Mouse (Mus musculus) embryonic facial prominence, embryonic 15.5 days (tissue): ENCODE results near the gene Ggt5. TPM values are rescaled to one million over a fixed set of nuclear protein-coding genes. Genes with fewer than 3 reads are reported as not detected.

ENCODE experiments used
- ATAC-seq: fragments of 200-750 bp; cut with Nextera tagmentation; 2 replicates; pipeline ENCODE4 v1.8.0; 2017; ENCODE audit warnings: low read depth, moderate TSS enrichment; ENCODE audit not compliant: insufficient number of reproducible peaks, low FRiP score, low TSS enrichment
- H3K27ac ChIP-seq: fragments of 300-500 bp; sonication (generic); replicated peaks from 2 replicates; pipeline ENCODE4 v1.5.1; 2015; ENCODE audit warnings: mild to moderate bottlenecking, inconsistent platforms
- H3K27me3 ChIP-seq: fragments of 300-500 bp; sonication (generic); 2 replicates; pipeline ENCODE4 v1.6.1; 2015; ENCODE audit warnings: inconsistent platforms
- H3K36me3 ChIP-seq: fragments of 300-500 bp; sonication (generic); 2 replicates; pipeline ENCODE4 v1.6.1; 2015; ENCODE audit warnings: mild to moderate bottlenecking, inconsistent platforms
- H3K4me1 ChIP-seq: fragments of 300-500 bp; sonication (generic); 2 replicates; pipeline ENCODE4 v1.6.1; 2015; ENCODE audit warnings: inconsistent platforms
- H3K4me2 ChIP-seq: fragments of 300-500 bp; sonication (generic); replicated peaks from 2 replicates; pipeline ENCODE4 v1.6.1; 2015; ENCODE audit warnings: mild to moderate bottlenecking, inconsistent platforms
- H3K4me3 ChIP-seq: fragments of 300-500 bp; sonication (generic); replicated peaks from 2 replicates; pipeline ENCODE4 v1.5.1; 2015; ENCODE audit warnings: mild to moderate bottlenecking, inconsistent platforms
- H3K9ac ChIP-seq: fragments of 300-500 bp; sonication (generic); 2 replicates; pipeline ENCODE4 v1.6.1; 2015; ENCODE audit warnings: inconsistent platforms
- H3K9me3 ChIP-seq: fragments of 300-500 bp; sonication (generic); replicated peaks from 2 replicates; pipeline ENCODE4 v1.6.1; 2016; ENCODE audit warnings: inconsistent platforms
- WGBS: fragments of 180-500 bp; shearing (Covaris S2); methylation state at CpG from one replicate; pipeline ENCODE4 v1.1.7; 2015; 5-methylcytosine and 5-hydroxymethylcytosine counted together
- polyA plus RNA-seq: library from polyadenylated mRNA; unstranded; fragments of >200 nt; fragmentation: Nextera tagmentation; extraction: Ambion mirVana; gene quantifications from 2 replicates; pipeline ENCODE4 v1.2.1, GENCODE M21; 2015

Gene Ggt5
- 2.8 and 3.2 TPM in 2 replicates for polyA plus RNA-seq

GRCm38 (mm10) chr10:75589129-75589528 is at the start of gene Ggt5:
Ggt5 (plus strand) TSS chr10:75589340.
- Histone ChIP-seq H3K9me3 (no peaks in the 10 kb centered on the region), H3K4me3 (no peak within 1 kb of the TSS; the same call in 1 of the 2 replicates), H3K36me3 (no peaks in the 10 kb centered on the region), H3K4me2 (peak within 1 kb of the TSS; percentile 17; the same call in 1 of the 2 replicates), H3K27ac (no peak within 1 kb of the TSS; the same call in 1 of the 2 replicates), H3K9ac (no peak within 1 kb of the TSS), H3K27me3 (no peaks in the 10 kb centered on the region; the same call in 1 of the 2 replicates), H3K4me1 (peaks cover 24% of the 10 kb centered on the region)
- ATAC-seq, result no peak
- 13% methylated on average over 5 of the region's 5 CpGs for WGBS

- peaks cover 13% of the 10 kb centered on the region; the same call in 1 of the 2 replicates for H3K4me1 ChIP-seq
- H3K9me3 ChIP-seq, result no peaks in the 10 kb centered on the region
- ATAC-seq, result no peak
- H3K27me3 ChIP-seq, result no peaks in the 10 kb centered on the region
- H3K36me3 ChIP-seq, result no peaks in the 10 kb centered on the region
- H3K9ac ChIP-seq, result no peak overlapping the region
- whole genome bisulfite sequencing, result 51% methylated on average over 7 of the region's 7 CpGs
- H3K4me3 ChIP-seq, result no peak overlapping the region
- H3K4me2 ChIP-seq, result 0 out of 2 replicates have a peak overlapping the region, but pooled peaks have one; percentile 6
- peak overlapping the region; percentile 48 for H3K27ac ChIP-seq
Measured at GRCm38 (mm10) chr10:75547901-75548300, 41.2 kb upstream of the Ggt5 start.

- Histone ChIP-seq H3K9me3 (no peaks in the 10 kb centered on the region), H3K9ac (no peak overlapping the region), H3K4me2 (peak overlapping the region; percentile 6; the same call in 1 of the 2 replicates), H3K4me3 (no peak overlapping the region), H3K27ac (peak overlapping the region; percentile 48), H3K4me1 (peaks cover 13% of the 10 kb centered on the region; the same call in 1 of the 2 replicates), H3K27me3 (no peaks in the 10 kb centered on the region), H3K36me3 (no peaks in the 10 kb centered on the region)
- ATAC-seq, result peak; percentile 55
- 37% methylated on average over 14 of the region's 14 CpGs for WGBS
Measured at GRCm38 (mm10) chr10:75548486-75548885, 40.7 kb upstream of the Ggt5 start.

GRCm38 (mm10) chr10:75549886-75550285 is 39.3 kb upstream of the Ggt5 start:
- WGBS, result 51% methylated on average over 7 of the region's 7 CpGs
- Histone ChIP-seq H3K4me3 (no peak overlapping the region), H3K9me3 (no peaks in the 10 kb centered on the region), H3K4me2 (no peak overlapping the region), H3K9ac (no peak overlapping the region), H3K36me3 (no peaks in the 10 kb centered on the region), H3K27ac (no peak overlapping the region), H3K27me3 (no peaks in the 10 kb centered on the region), H3K4me1 (peaks cover 13% of the 10 kb centered on the region; the same call in 1 of the 2 replicates)
- no peak for ATAC-seq

GRCm38 (mm10) chr10:75551175-75551574 is 38.0 kb upstream of the Ggt5 start:
- H3K4me1 ChIP-seq, result peaks cover 19% of the 10 kb centered on the region
- WGBS, result 47% methylated on average over 12 of the region's 12 CpGs
- no peak overlapping the region for H3K27ac ChIP-seq
- H3K27me3 ChIP-seq, result no peaks in the 10 kb centered on the region
- no peaks in the 10 kb centered on the region for H3K36me3 ChIP-seq
- H3K9me3 ChIP-seq, result no peaks in the 10 kb centered on the region
- no peak overlapping the region for H3K4me3 ChIP-seq
- H3K9ac ChIP-seq, result no peak overlapping the region
- H3K4me2 ChIP-seq, result no peak overlapping the region
- no peak for ATAC-seq

- no peak for ATAC-seq
- no peak overlapping the region for H3K4me2 ChIP-seq
Measured at GRCm38 (mm10) chr10:75552106-75552505, 37.0 kb upstream of the Ggt5 start.

GRCm38 (mm10) chr10:75552701-75553450 is 36.3 kb upstream of the Ggt5 start:
- peaks cover 28% of the 10 kb centered on the region for H3K4me1 ChIP-seq
- H3K27ac ChIP-seq, result no peak overlapping the region
- H3K27me3 ChIP-seq, result no peaks in the 10 kb centered on the region
- H3K36me3 ChIP-seq, result no peaks in the 10 kb centered on the region
- no peak overlapping the region for H3K4me3 ChIP-seq
- no peak overlapping the region for H3K9ac ChIP-seq
- ATAC-seq, result no peak
- 66% methylated on average over 13 of the region's 13 CpGs for WGBS
- H3K9me3 ChIP-seq, result no peaks in the 10 kb centered on the region
- no peak overlapping the region for H3K4me2 ChIP-seq

More at GRCm38 (mm10) chr10:75552106-75552505, 37.0 kb upstream of the Ggt5 start:
- no peak overlapping the region for H3K27ac ChIP-seq
- no peaks in the 10 kb centered on the region for H3K27me3 ChIP-seq
- peaks cover 29% of the 10 kb centered on the region for H3K4me1 ChIP-seq
- no peaks in the 10 kb centered on the region for H3K36me3 ChIP-seq
- 71% methylated on average over 2 of the region's 2 CpGs for WGBS
- H3K4me3 ChIP-seq, result no peak overlapping the region
- H3K9ac ChIP-seq, result no peak overlapping the region
- H3K9me3 ChIP-seq, result no peaks in the 10 kb centered on the region

GRCm38 (mm10) chr10:75554090-75554489 is 35.0 kb upstream of the Ggt5 start:
- H3K9me3 ChIP-seq, result no peaks in the 10 kb centered on the region
- no peak for ATAC-seq
- no peak overlapping the region for H3K9ac ChIP-seq
- H3K4me2 ChIP-seq, result no peak overlapping the region
- H3K36me3 ChIP-seq, result no peaks in the 10 kb centered on the region
- 85% methylated on average over 8 of the region's 8 CpGs for WGBS
- H3K27me3 ChIP-seq, result no peaks in the 10 kb centered on the region; the same call in 1 of the 2 replicates
- H3K27ac ChIP-seq, result no peak overlapping the region
- no peak overlapping the region for H3K4me3 ChIP-seq
- peaks cover 25% of the 10 kb centered on the region for H3K4me1 ChIP-seq

GRCm38 (mm10) chr10:75555557-75555956 is 33.6 kb upstream of the Ggt5 start:
- Histone ChIP-seq H3K4me2 (no peak overlapping the region), H3K27ac (no peak overlapping the region), H3K4me1 (peaks cover 40% of the 10 kb centered on the region), H3K36me3 (no peaks in the 10 kb centered on the region), H3K4me3 (no peak overlapping the region), H3K9me3 (no peaks in the 10 kb centered on the region), H3K27me3 (peaks cover 6% of the 10 kb centered on the region), H3K9ac (no peak overlapping the region)
- WGBS, result 54% methylated on average over 6 of the region's 6 CpGs
- no peak for ATAC-seq

- no peaks in the 10 kb centered on the region for H3K9me3 ChIP-seq
- WGBS, result 31% methylated on average over 9 of the region's 9 CpGs
- ATAC-seq, result no peak; the same call in 1 of the 2 replicates
- H3K9ac ChIP-seq, result no peak overlapping the region
- peaks cover 11% of the 10 kb centered on the region for H3K27me3 ChIP-seq
- no peak overlapping the region for H3K4me3 ChIP-seq
- H3K36me3 ChIP-seq, result no peaks in the 10 kb centered on the region
- no peak overlapping the region; the same call in 1 of the 2 replicates for H3K4me2 ChIP-seq
- no peak overlapping the region for H3K27ac ChIP-seq
- H3K4me1 ChIP-seq, result peaks cover 44% of the 10 kb centered on the region
Measured at GRCm38 (mm10) chr10:75556026-75556425, 33.1 kb upstream of the Ggt5 start.

GRCm38 (mm10) chr10:75558515-75558914 is 30.6 kb upstream of the Ggt5 start:
- H3K9ac ChIP-seq, result no peak overlapping the region
- H3K27me3 ChIP-seq, result peaks cover 23% of the 10 kb centered on the region
- peak overlapping the region; percentile 62 for H3K4me3 ChIP-seq
- peaks cover 44% of the 10 kb centered on the region for H3K4me1 ChIP-seq
- WGBS, result 40% methylated on average over 3 of the region's 3 CpGs
- no peaks in the 10 kb centered on the region for H3K36me3 ChIP-seq
- H3K27ac ChIP-seq, result no peak overlapping the region
- H3K4me2 ChIP-seq, result peak overlapping the region; percentile 99; the same call in 1 of the 2 replicates
- peak; percentile 27; the same call in 1 of the 2 replicates for ATAC-seq
- no peaks in the 10 kb centered on the region for H3K9me3 ChIP-seq
